Mouse (Mus musculus): Measurements from ENCODE around the gene Srcin1.

- TF ChIP-seq CTCF (IDR thresholded peaks at IDR 0.05; ENCODE audit: insufficient read depth, low read length) (no peak), POLR2A (IDR thresholded peaks at IDR 0.05; ENCODE audit: borderline replicate concordance, extremely low read depth, low read depth, low read length) (no peak)
These were observed 32.1 kb downstream of the Srcin1 start for GRCm38 (mm10) chr11:97543883-97544282.

Data from lung, adult 2 months (tissue).